Mouse (Mus musculus) forebrain, embryonic 11.5 days (tissue): Measurements from ENCODE around the gene Ahnak2. TPM values are rescaled to one million over a fixed set of nuclear protein-coding genes. Genes with fewer than 3 reads are reported as not detected.
A peak's percentile ranks its signal among the peaks of the same experiment; 100 is the strongest.

Experiments
- ATAC-seq: fragments of 200-750 bp; cut with Nextera tagmentation; replicated peaks from 2 replicates; pipeline ENCODE4 v1.8.0; 2017; ENCODE audit warnings: moderate TSS enrichment; ENCODE audit not compliant: low FRiP score
- DNase-seq: peaks from one replicate; pipeline ENCODE4 v3.0.0-alpha.2; 2017; ENCODE audit warnings: low spot score
- H3K27ac ChIP-seq: fragments of 300-500 bp; sonication (generic); 2 replicates; pipeline ENCODE4 v1.5.1; 2014; ENCODE audit warnings: low read depth, low read length
- H3K27me3 ChIP-seq: fragments of 300-500 bp; sonication (generic); 2 replicates; pipeline ENCODE4 v1.6.1; 2014; ENCODE audit warnings: mild to moderate bottlenecking, low read length, mixed read lengths; ENCODE audit not compliant: control insufficient read depth, insufficient read depth
- H3K36me3 ChIP-seq: fragments of 300-500 bp; sonication (generic); 2 replicates; pipeline ENCODE4 v1.6.1; 2014; ENCODE audit warnings: mild to moderate bottlenecking, low read length, moderate library complexity, mixed read lengths; ENCODE audit not compliant: control insufficient read depth, insufficient read depth
- H3K4me1 ChIP-seq: fragments of 300-500 bp; sonication (generic); replicated peaks from 2 replicates; pipeline ENCODE4 v1.6.1; 2014; ENCODE audit warnings: low read length, mixed read lengths; ENCODE audit not compliant: control insufficient read depth, insufficient read depth
- H3K4me2 ChIP-seq: fragments of 300-500 bp; sonication (generic); 2 replicates; pipeline ENCODE4 v1.6.1; 2014; ENCODE audit warnings: low read depth, mild to moderate bottlenecking, low read length, moderate library complexity, mixed read lengths; ENCODE audit not compliant: severe bottlenecking
- H3K4me3 ChIP-seq: fragments of 300-500 bp; sonication (generic); 2 replicates; pipeline ENCODE4 v1.5.1; 2014; ENCODE audit warnings: low read depth, low read length
- H3K9ac ChIP-seq: fragments of 300-500 bp; sonication (generic); 2 replicates; pipeline ENCODE4 v1.6.1; 2014; ENCODE audit warnings: low read length
- H3K9me3 ChIP-seq: fragments of 300-500 bp; sonication (generic); 2 replicates; pipeline ENCODE4 v1.6.1; 2016; ENCODE audit warnings: low read length, mixed read lengths; ENCODE audit not compliant: control insufficient read depth
- WGBS: fragments of 180-500 bp; shearing (Covaris S2); extraction: QIAGEN DNeasy Blood & Tissue Kit; methylation state at CpG from one replicate; pipeline ENCODE4 v1.1.7; 2014; 5-methylcytosine and 5-hydroxymethylcytosine counted together
- polyA plus RNA-seq: library from polyadenylated mRNA; unstranded; fragments of >200 nt; fragmentation: Nextera tagmentation; extraction: Ambion mirVana; gene quantifications from 2 replicates; pipeline ENCODE4 v1.2.1, GENCODE M21; 2014

Ahnak2 gene
- polyA plus RNA-seq, 1 experiment from 2014 or later: 0.08 TPM

DNA sequence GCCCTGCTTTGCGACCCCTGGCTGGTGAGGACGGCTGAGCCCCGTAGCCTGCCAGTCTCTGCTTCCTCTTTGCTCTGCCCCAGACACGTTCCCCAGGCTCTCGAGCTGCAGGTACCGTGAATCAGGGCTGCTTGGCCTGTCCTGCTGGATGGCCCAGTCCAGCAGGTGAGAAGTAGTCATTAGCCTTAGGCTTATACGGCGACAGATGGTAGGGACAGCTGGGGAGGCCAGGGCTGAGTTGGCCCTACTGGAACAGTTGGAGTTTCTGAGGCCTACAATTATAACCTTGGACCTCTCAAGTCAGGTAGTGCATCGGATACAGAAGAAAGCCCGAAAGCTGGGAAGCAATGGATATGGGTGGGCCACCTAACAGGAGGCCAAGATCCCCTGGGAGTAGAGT is 69.9 kb downstream of the Ahnak2 start:
- DNase-seq (no peak), ATAC-seq (no peak)
- 94% methylated on average over 10 of the region's 10 CpGs for WGBS
- no peaks in the 10 kb centered on the region for H3K4me1 ChIP-seq
- no peak overlapping the region for H3K9ac ChIP-seq
- no peak overlapping the region for H3K4me3 ChIP-seq
- no peak overlapping the region for H3K4me2 ChIP-seq
- H3K27ac ChIP-seq: no peak overlapping the region
- no peaks in the 10 kb centered on the region for H3K36me3 ChIP-seq
- H3K9me3 ChIP-seq: no peaks in the 10 kb centered on the region
- H3K27me3 ChIP-seq: no peaks in the 10 kb centered on the region

DNA sequence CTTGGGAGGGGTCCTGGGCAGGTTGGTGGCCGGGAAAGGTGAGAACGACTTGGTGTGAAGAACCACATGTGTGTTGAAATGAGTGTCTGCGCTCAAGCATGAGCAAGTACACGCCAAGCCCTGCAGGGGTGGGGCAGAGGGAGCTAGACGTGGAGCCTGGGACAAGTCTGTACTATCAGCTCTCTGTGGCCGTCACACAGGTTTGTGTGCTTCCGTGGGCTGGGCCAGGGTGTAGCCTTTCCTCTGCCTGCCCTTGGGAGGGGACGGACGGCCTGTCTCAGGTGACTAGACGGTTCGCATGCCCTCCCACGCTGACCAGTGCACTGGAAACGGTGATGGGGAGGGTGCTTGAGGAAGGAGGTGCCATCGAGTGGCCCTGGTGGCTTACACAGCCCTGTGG is 71.6 kb downstream of the Ahnak2 start:
- no peak for ATAC-seq
- Histone ChIP-seq H3K9ac (no peak overlapping the region), H3K27ac (no peak overlapping the region), H3K36me3 (no peaks in the 10 kb centered on the region), H3K27me3 (no peaks in the 10 kb centered on the region), H3K4me2 (no peak overlapping the region), H3K4me3 (no peak overlapping the region), H3K9me3 (no peaks in the 10 kb centered on the region), H3K4me1 (no peaks in the 10 kb centered on the region)
- 91% methylated on average over 14 of the region's 14 CpGs for WGBS
- no peak for DNase-seq

DNA sequence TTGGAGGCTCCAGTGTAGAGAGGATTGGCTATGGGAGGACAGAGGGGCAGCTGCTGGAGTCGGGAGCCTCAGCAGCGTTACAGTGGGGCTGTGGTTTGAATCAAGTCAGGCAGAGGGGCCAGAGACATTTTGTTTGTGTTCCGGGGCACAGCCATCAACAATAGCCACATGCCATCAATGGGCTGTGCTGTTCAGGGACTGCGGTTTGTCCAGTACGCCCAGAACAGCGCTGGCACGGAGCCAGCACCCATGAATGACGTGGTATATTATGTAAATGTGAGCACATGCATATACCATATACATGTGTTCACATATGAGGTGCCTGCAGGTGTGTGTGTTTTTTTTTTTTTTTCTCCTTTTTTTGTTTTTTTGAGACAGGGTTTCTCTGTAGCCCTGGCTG is 74.7 kb downstream of the Ahnak2 start:
- WGBS: 83% methylated on average over 8 of the region's 8 CpGs
- Histone ChIP-seq H3K4me1 (0 out of 2 replicates have a peak, but pooled peaks cover 3% of the 10 kb centered on the region), H3K36me3 (no peaks in the 10 kb centered on the region), H3K9ac (no peak overlapping the region; the same call in 1 of the 2 replicates), H3K4me2 (no peak overlapping the region), H3K9me3 (no peaks in the 10 kb centered on the region), H3K4me3 (no peak overlapping the region), H3K27me3 (peaks cover 7% of the 10 kb centered on the region), H3K27ac (no peak overlapping the region)
- no peak for DNase-seq
- no peak for ATAC-seq

DNA sequence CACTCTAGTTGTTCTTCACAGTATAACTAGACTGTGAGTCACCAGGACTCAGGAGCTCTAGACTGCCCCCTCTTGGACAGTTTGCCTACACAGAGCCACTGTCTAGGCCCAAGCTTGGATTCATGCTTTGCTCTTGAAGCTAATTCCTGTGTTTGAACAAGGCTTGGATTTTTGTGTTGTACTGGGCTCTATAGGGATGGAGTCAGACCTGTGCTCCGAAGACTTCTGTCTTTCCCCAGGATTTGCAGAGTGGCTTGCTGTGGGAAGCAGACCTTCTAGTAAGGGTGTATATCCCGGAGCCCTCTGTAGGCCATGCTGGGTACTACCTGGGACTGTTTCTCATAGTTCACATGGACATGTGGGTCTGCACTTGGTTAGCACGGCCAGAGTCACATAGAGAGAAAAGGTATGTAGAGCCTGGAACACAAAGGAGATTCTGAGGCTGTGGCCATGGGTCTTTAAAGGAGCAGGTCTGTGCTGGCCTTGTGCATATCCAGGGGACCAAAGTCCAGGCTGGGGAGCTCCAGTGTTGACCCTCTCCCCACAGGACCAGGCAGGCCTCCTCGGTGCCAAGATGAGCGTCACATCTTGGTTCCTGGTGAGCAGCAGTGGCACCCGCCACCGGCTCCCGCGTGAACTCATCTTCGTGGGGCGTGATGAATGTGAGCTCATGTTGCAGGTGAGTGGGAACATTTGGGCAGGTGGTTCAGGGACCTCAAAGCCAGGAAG is 78.2 kb downstream of the Ahnak2 start:
- Histone ChIP-seq H3K36me3 (no peaks in the 10 kb centered on the region), H3K27ac (no peak overlapping the region), H3K4me3 (no peak overlapping the region), H3K4me1 (0 out of 2 replicates have a peak, but pooled peaks cover 3% of the 10 kb centered on the region), H3K27me3 (peaks cover 14% of the 10 kb centered on the region), H3K4me2 (no peak overlapping the region), H3K9ac (no peak overlapping the region), H3K9me3 (no peaks in the 10 kb centered on the region)
- WGBS: 77% methylated on average over 11 of the region's 11 CpGs
- ATAC-seq (0 out of 2 replicates have a peak, but pooled peaks have one; percentile 14), DNase-seq (peak; percentile 84)

DNA sequence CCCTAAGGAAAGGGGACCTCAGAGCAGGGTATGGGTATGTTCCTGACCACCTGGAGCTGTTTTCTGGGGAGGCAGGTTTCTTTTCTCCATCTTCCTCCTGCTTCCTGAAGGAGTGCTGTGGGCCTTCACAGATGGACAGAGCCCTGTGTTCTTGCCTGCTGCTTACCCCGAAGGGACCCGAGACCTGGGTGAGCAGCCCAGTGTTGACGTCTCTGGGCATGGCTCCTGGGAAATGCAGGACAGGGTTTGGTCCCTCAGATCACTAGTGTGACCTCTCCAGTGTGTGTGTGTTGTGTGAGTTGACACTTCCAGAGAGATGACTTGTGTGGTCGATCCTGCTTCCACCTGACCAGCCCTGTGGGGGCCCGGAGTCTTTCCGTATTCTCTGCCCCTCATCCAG is 79.0 kb downstream of the Ahnak2 start:
- H3K4me3 ChIP-seq: peak overlapping the region; percentile 86; the same call in 1 of the 2 replicates
- H3K9ac ChIP-seq: no peak overlapping the region
- WGBS: 88% methylated on average over 6 of the region's 6 CpGs

DNA sequence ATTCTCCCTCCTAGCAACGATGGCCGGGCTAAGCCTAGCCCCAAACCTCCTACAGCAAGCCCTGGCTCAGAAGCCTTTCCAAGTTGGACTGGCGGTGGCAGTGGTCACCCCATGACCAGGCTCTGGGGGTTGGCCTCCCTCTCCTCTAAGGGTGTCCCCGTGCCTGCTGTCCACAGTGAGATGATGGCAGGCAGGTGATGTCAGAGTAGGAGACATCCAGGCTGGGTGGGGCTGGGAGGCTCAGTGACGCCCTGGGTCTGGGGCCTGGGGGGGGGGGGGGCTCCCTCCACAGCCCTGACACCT is 79.5 kb downstream of the Ahnak2 start:
- DNase-seq (no peak), ATAC-seq (peak; percentile 6; the same call in 1 of the 2 replicates)
- Histone ChIP-seq H3K27me3 (peaks cover 14% of the 10 kb centered on the region), H3K4me3 (peak overlapping the region; percentile 86), H3K36me3 (no peaks in the 10 kb centered on the region), H3K9ac (peak overlapping the region; percentile 72), H3K4me2 (peak overlapping the region; percentile 99), H3K9me3 (no peaks in the 10 kb centered on the region), H3K4me1 (0 out of 2 replicates have a peak, but pooled peaks cover 3% of the 10 kb centered on the region), H3K27ac (no peak overlapping the region)
- whole genome bisulfite sequencing: 11% methylated on average over 5 of the region's 5 CpGs

More for the DNA sequence above, 79.0 kb downstream of the Ahnak2 start:
- Histone ChIP-seq H3K27me3 (peaks cover 14% of the 10 kb centered on the region), H3K36me3 (no peaks in the 10 kb centered on the region), H3K9me3 (no peaks in the 10 kb centered on the region), H3K27ac (no peak overlapping the region), H3K4me1 (0 out of 2 replicates have a peak, but pooled peaks cover 3% of the 10 kb centered on the region), H3K4me2 (peak overlapping the region; percentile 99; the same call in 1 of the 2 replicates)
- ATAC-seq: no peak
- no peak for DNase-seq

DNA sequence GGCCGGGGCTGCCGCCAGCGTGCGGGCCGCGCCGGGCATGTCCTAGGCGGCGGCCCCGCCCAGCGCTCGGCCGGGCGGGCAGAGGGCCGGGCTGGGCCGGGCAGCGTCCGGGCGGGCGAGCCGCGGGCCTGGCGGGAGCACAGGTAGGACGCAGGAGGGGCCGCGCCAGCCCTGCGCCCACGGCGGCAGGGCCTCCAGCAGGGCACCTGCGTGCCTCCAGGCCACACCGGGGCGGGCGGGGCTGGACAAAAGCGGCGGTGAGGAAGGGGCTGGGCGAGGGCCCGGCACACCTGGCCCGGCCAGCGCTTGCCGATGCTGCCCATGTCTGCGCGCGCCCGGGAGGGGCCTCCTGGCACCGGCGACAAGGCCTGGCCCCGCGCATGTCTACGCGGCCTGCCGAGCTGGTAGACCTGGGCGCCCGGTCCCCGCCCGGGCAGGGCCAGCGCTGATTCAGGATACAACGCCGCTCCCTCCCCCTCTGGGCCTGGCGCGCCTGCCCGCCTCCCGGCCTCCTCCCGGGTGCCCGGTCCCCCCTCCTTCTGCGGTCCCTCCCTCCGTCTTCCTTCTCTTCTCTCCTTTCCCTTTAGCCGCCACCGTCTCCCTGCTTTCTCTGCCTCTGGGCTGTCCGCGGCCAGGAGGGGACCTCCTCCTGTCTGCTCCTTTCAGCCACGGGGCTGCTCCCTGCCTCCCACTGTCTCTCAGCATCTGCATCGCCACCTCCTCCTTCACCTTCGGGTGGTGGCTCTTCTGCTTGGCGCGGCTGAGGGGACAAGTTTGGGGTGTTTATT is 80.0 kb downstream of the Ahnak2 start:
- Histone ChIP-seq H3K9me3 (no peaks in the 10 kb centered on the region), H3K4me1 (0 out of 2 replicates have a peak, but pooled peaks cover 3% of the 10 kb centered on the region), H3K36me3 (no peaks in the 10 kb centered on the region), H3K27ac (no peak overlapping the region), H3K4me2 (peak overlapping the region; percentile 99), H3K4me3 (peak overlapping the region; percentile 86), H3K27me3 (peaks cover 14% of the 10 kb centered on the region), H3K9ac (peak overlapping the region; percentile 72)
- under 1% methylated on average over 22 of the region's 75 CpGs for whole genome bisulfite sequencing
- ATAC-seq (peak; percentile 73), DNase-seq (peak; percentile 71)
